Mouse (Mus musculus): Measurements from ENCODE around the gene Adprhl2. TPM values are rescaled to one million over a fixed set of nuclear protein-coding genes. Genes with fewer than 3 reads are reported as not detected.

Adprhl2 gene
- polyA plus RNA-seq, 1 experiment from 2014 or later: 64.5 TPM

DNA sequence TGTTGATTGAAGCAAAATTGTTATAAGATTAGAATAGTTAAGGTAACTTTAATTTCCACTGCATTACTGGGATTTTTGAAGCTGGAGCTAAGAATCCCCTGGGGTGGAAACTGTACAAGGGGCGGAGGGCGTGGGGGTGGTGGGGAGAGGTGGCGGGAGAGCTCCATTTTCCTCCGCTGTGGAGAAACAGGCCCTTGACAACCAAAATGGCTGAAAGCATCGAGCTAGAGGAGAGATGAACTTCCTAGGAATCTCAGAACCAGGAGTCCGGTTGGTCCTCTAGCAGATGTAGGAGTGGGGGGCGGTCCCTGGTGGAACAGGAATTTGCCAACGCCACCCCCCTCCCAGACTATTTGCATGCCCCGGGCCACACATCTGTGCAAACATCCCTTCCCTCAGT is 39.8 kb downstream of the Adprhl2 start:
- Histone ChIP-seq H3K9ac (ENCODE audit: low read depth, low read length) (no peak overlapping the region), H3K4me3 (replicated peaks; ENCODE audit: low read depth, low read length) (no peak overlapping the region), H3K9me3 (replicated peaks; ENCODE audit: low read length) (no peaks in the 10 kb centered on the region), H3K4me2 (ENCODE audit: low read length) (no peak overlapping the region), H3K27ac (no peak overlapping the region), H3K4me1 (replicated peaks; ENCODE audit: insufficient read depth, low read length) (peaks cover 6% of the 10 kb centered on the region; the same call in 1 of the 2 replicates), H3K27me3 (ENCODE audit: insufficient read depth, low read length) (peaks cover 8% of the 10 kb centered on the region), H3K36me3 (ENCODE audit: insufficient read depth, low read length) (no peaks in the 10 kb centered on the region)
- ATAC-seq (replicated peaks; ENCODE audit: low FRiP score, low read depth): no peak
- no peak for TF ChIP-seq CTCF (IDR thresholded peaks at IDR 0.05; ENCODE audit: low read depth)
- 68% methylated on average over 9 of the region's 9 CpGs for WGBS
- DNase-seq (ENCODE audit: low spot score): no peak

DNA sequence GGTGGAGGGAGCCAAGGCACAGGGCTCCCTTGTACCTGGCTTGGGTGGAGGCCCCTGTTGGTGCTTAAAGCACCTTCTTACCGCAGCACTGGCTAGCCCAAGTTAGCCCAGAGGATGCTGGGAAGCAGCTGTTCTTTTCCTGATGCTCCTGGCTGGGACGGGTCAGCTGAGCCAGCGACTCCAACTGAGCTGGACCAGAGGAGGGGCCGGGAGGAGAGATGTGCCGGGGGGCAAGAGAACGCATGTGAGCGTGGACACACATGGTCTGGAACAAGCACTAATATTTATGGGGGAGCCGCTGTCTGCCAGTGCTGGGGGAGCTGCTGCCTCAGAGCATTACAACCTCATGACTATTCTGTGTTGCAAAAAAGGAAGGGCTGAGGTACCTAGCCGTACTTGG is 42.5 kb downstream of the Adprhl2 start:
- TF ChIP-seq CTCF (IDR thresholded peaks at IDR 0.05; ENCODE audit: low read depth): no peak
- Histone ChIP-seq H3K9ac (ENCODE audit: low read depth, low read length) (no peak overlapping the region), H3K27me3 (ENCODE audit: insufficient read depth, low read length) (no peaks in the 10 kb centered on the region), H3K4me3 (replicated peaks; ENCODE audit: low read depth, low read length) (no peak overlapping the region), H3K4me1 (replicated peaks; ENCODE audit: insufficient read depth, low read length) (no peaks in the 10 kb centered on the region; the same call in 1 of the 2 replicates), H3K4me2 (ENCODE audit: low read length) (no peak overlapping the region), H3K27ac (no peak overlapping the region), H3K36me3 (ENCODE audit: insufficient read depth, low read length) (0 out of 2 replicates have a peak, but pooled peaks cover 2% of the 10 kb centered on the region), H3K9me3 (replicated peaks; ENCODE audit: low read length) (no peaks in the 10 kb centered on the region)
- DNase-seq (ENCODE audit: low spot score) (no peak), ATAC-seq (replicated peaks; ENCODE audit: low FRiP score, low read depth) (no peak)
- WGBS: 47% methylated on average over 9 of the region's 9 CpGs

DNA sequence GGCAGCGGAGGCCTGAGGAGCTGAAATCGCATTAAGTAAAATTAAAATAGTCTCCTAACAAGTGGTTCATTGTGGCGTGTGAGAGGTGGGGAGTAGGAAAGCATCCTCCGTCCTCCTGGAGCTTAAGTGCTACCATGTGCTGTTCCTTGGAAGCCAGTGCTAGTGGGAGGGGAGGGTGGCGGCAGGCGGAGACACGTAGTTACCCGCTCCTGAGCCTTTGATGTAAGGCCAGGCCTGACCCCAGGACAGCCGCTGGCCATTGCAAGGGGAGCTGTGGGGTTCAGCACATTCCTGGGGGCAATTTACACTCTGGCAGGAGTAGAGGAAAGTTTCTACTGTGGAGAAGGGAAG is 43.0 kb downstream of the Adprhl2 start:
- WGBS: 36% methylated on average over 9 of the region's 9 CpGs
- Histone ChIP-seq H3K36me3 (ENCODE audit: insufficient read depth, low read length) (0 out of 2 replicates have a peak, but pooled peaks cover 5% of the 10 kb centered on the region), H3K4me2 (ENCODE audit: low read length) (no peak overlapping the region), H3K27me3 (ENCODE audit: insufficient read depth, low read length) (no peaks in the 10 kb centered on the region), H3K4me1 (replicated peaks; ENCODE audit: insufficient read depth, low read length) (no peaks in the 10 kb centered on the region; the same call in 1 of the 2 replicates), H3K27ac (no peak overlapping the region), H3K4me3 (replicated peaks; ENCODE audit: low read depth, low read length) (no peak overlapping the region), H3K9ac (ENCODE audit: low read depth, low read length) (no peak overlapping the region), H3K9me3 (replicated peaks; ENCODE audit: low read length) (no peaks in the 10 kb centered on the region)
- TF ChIP-seq CTCF (IDR thresholded peaks at IDR 0.05; ENCODE audit: low read depth): no peak
- no peak for ATAC-seq (replicated peaks; ENCODE audit: low FRiP score, low read depth)
- DNase-seq (ENCODE audit: low spot score): no peak

DNA sequence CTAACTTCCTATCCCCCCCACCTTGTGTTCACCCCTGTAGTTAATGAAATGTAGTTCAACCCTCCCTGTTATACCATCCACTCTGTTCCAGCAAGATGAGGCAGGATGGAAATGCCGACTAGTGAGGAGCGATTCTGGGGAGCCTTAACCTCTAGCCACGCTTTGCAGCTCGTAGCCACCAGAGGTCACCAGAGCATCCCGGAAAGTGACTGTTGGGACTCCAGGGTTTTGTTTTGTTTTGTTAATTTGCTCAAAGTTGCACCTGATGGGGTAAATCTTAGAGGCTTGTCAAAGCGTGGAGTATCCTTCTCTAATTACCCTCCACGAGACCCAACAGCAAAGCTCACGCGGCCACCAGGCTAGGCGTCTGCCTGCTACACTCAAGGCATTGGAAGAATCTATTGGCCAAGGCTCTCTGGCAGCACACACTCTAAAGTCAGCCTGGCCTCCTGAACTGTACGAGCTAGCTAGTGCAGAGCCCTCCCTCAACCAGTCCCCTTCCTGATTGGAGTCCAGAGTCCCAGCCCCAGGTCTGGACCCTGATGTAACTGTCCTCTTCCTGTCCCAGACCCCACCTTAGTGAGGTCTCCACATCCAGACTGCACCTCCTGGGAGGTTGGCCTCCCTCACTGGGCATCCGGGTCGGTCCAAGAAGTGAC is 43.5 kb downstream of the Adprhl2 start:
- TF ChIP-seq CTCF (IDR thresholded peaks at IDR 0.05; ENCODE audit: low read depth): peak; percentile 86
- peak; percentile 52 for ATAC-seq (replicated peaks; ENCODE audit: low FRiP score, low read depth)

DNA sequence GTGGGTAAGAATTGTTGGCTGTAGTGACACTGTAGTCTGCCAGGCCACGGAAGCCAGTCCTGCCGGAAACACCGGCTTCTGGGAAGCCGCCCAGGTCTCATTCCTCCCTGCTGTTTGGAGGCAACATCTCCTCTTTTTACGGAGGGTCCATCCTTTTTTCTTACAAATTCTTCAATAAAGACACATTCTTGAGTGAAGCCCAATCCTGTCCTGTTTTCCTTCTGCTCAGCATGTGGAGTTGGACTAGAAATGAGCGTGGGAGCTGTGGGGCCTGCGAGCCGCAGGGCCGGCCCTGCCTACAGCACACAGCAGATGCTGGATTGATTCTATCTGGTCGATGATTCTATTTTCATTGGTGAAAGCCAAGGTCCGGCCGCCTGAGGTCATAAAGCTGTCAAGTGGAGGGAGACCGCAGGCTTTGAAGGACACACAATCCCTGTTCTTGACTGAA is 45.8 kb downstream of the Adprhl2 start:
- Histone ChIP-seq H3K4me3 (replicated peaks; ENCODE audit: low read depth, low read length) (no peak overlapping the region), H3K27ac (0 out of 2 replicates have a peak overlapping the region, but pooled peaks have one; percentile 3), H3K27me3 (ENCODE audit: insufficient read depth, low read length) (no peaks in the 10 kb centered on the region), H3K4me1 (replicated peaks; ENCODE audit: insufficient read depth, low read length) (no peaks in the 10 kb centered on the region; the same call in 1 of the 2 replicates), H3K36me3 (ENCODE audit: insufficient read depth, low read length) (peaks cover 9% of the 10 kb centered on the region; the same call in 1 of the 2 replicates), H3K9ac (ENCODE audit: low read depth, low read length) (no peak overlapping the region), H3K9me3 (replicated peaks; ENCODE audit: low read length) (no peaks in the 10 kb centered on the region), H3K4me2 (ENCODE audit: low read length) (no peak overlapping the region)
- peak; percentile 80 for DNase-seq (ENCODE audit: low spot score)
- no peak for TF ChIP-seq CTCF (IDR thresholded peaks at IDR 0.05; ENCODE audit: low read depth)
- 52% methylated on average over 13 of the region's 13 CpGs for WGBS
- ATAC-seq (replicated peaks; ENCODE audit: low FRiP score, low read depth): 0 out of 2 replicates have a peak, but pooled peaks have one; percentile 41

More for the DNA sequence above, 43.5 kb downstream of the Adprhl2 start:
- Histone ChIP-seq H3K36me3 (ENCODE audit: insufficient read depth, low read length) (peaks cover 7% of the 10 kb centered on the region; the same call in 1 of the 2 replicates), H3K4me1 (replicated peaks; ENCODE audit: insufficient read depth, low read length) (no peaks in the 10 kb centered on the region; the same call in 1 of the 2 replicates), H3K9ac (ENCODE audit: low read depth, low read length) (no peak overlapping the region), H3K27me3 (ENCODE audit: insufficient read depth, low read length) (no peaks in the 10 kb centered on the region), H3K9me3 (replicated peaks; ENCODE audit: low read length) (no peaks in the 10 kb centered on the region), H3K4me2 (ENCODE audit: low read length) (peak overlapping the region; percentile 37), H3K27ac (no peak overlapping the region), H3K4me3 (replicated peaks; ENCODE audit: low read depth, low read length) (no peak overlapping the region)
- DNase-seq (ENCODE audit: low spot score): peak; percentile 83
- 8% methylated on average over 13 of the region's 13 CpGs for WGBS

DNA sequence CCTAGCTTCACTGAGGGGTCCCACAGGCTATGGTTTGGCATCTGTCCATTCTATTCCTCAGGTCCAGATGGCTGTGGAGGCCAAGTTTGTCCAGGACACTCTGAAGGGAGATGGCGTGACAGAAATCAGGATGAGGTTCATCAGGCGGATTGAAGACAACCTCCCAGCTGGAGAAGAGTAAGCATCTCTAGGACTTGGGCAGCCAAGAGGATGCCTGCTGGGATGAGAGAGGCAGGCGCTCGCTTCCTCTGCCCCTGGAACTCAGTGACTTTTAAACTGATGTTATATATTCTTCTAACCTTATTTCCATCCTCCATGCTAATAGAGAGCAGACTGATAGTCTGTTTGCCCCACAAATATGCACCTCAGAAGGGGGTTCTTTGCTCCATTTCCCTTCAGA is 46.4 kb downstream of the Adprhl2 start:
- Histone ChIP-seq H3K36me3 (ENCODE audit: insufficient read depth, low read length) (peaks cover 9% of the 10 kb centered on the region; the same call in 1 of the 2 replicates), H3K4me2 (ENCODE audit: low read length) (no peak overlapping the region), H3K27me3 (ENCODE audit: insufficient read depth, low read length) (no peaks in the 10 kb centered on the region), H3K9ac (ENCODE audit: low read depth, low read length) (no peak overlapping the region), H3K4me3 (replicated peaks; ENCODE audit: low read depth, low read length) (no peak overlapping the region), H3K9me3 (replicated peaks; ENCODE audit: low read length) (no peaks in the 10 kb centered on the region), H3K27ac (0 out of 2 replicates have a peak overlapping the region, but pooled peaks have one; percentile 36), H3K4me1 (replicated peaks; ENCODE audit: insufficient read depth, low read length) (no peaks in the 10 kb centered on the region; the same call in 1 of the 2 replicates)
- TF ChIP-seq CTCF (IDR thresholded peaks at IDR 0.05; ENCODE audit: low read depth): no peak
- no peak for DNase-seq (ENCODE audit: low spot score)
- no peak for ATAC-seq (replicated peaks; ENCODE audit: low FRiP score, low read depth)
- 85% methylated on average over 4 of the region's 4 CpGs for WGBS

All from kidney, postnatal 0 days (tissue).